Mouse (Mus musculus): ENCODE data around the gene Msh5.

The Msh5 gene

GRCm38 (mm10) chr17:35046681-35047455 is at the start of gene Msh5:
Msh5 (minus strand) TSS chr17:35046745.
- peak; percentile 96 for DNase-seq (ENCODE audit: low spot score)

- peak; percentile 51 for DNase-seq (ENCODE audit: low spot score)
These were observed 48.2 kb upstream of the Msh5 start for GRCm38 (mm10) chr17:35094475-35095365.

- no peak for DNase-seq (ENCODE audit: low spot score)
These were observed 46.1 kb upstream of the Msh5 start for GRCm38 (mm10) chr17:35092403-35093198.

- no peak for DNase-seq (ENCODE audit: low spot score)
These were observed 43.8 kb upstream of the Msh5 start for GRCm38 (mm10) chr17:35090166-35090932.

- DNase-seq (ENCODE audit: low spot score): peak; percentile 89
These were observed 42.5 kb upstream of the Msh5 start, which contains the start of gene Abhd16a for GRCm38 (mm10) chr17:35088825-35089644. Abhd16a (plus strand) TSS chr17:35089263.

- no peak for DNase-seq (ENCODE audit: low spot score)
These were observed 41.6 kb upstream of the Msh5 start for GRCm38 (mm10) chr17:35088151-35088550.

GRCm38 (mm10) chr17:35085208-35085865 is 38.8 kb upstream of the Msh5 start, which contains the start of gene Ly6g6f:
Ly6g6f (minus strand) TSS chr17:35085610.
- DNase-seq (ENCODE audit: low spot score): no peak

- DNase-seq (ENCODE audit: low spot score): no peak
These were observed 37.5 kb upstream of the Msh5 start for GRCm38 (mm10) chr17:35083929-35084497.

GRCm38 (mm10) chr17:35082841-35083576 is 36.5 kb upstream of the Msh5 start:
- no peak for DNase-seq (ENCODE audit: low spot score)

- DNase-seq (ENCODE audit: low spot score): no peak
These were observed 34.2 kb upstream of the Msh5 start for GRCm38 (mm10) chr17:35080710-35081109.

GRCm38 (mm10) chr17:35080248-35080647 is 33.7 kb upstream of the Msh5 start:
- DNase-seq (ENCODE audit: low spot score): no peak

GRCm38 (mm10) chr17:35079778-35080177 is 33.2 kb upstream of the Msh5 start:
- DNase-seq (ENCODE audit: low spot score): peak; percentile 38

- peak; percentile 32 for DNase-seq (ENCODE audit: low spot score)
These were observed 31.3 kb upstream of the Msh5 start, which contains the start of gene Ly6g6d for GRCm38 (mm10) chr17:35077786-35078233. Ly6g6d (minus strand) TSS chr17:35078065.

- no peak for DNase-seq (ENCODE audit: low spot score)
These were observed 30.7 kb upstream of the Msh5 start for GRCm38 (mm10) chr17:35077285-35077684.

GRCm38 (mm10) chr17:35076507-35077176 is 30.1 kb upstream of the Msh5 start, which contains the start of gene Ly6g6e:
Ly6g6e (plus strand) TSS chr17:35076902.
- no peak for DNase-seq (ENCODE audit: low spot score)

GRCm38 (mm10) chr17:35074097-35074496 is 27.6 kb upstream of the Msh5 start:
- no peak for DNase-seq (ENCODE audit: low spot score)

GRCm38 (mm10) chr17:35071454-35071853 is 24.9 kb upstream of the Msh5 start:
- no peak for DNase-seq (ENCODE audit: low spot score)
